Mouse (Mus musculus) thymus, adult 2 months (tissue): ENCODE results near the gene Hnrnpk.

Experiments
- CTCF ChIP-seq: fragments of 200-500 bp; IDR thresholded peaks from 2 replicates; pipeline ENCODE4 v1.5.1; 2012; ENCODE audit warnings: mild to moderate bottlenecking, control low read depth, low read length, moderate library complexity, borderline replicate concordance; ENCODE audit not compliant: control insufficient read depth, poor library complexity, insufficient read depth; ENCODE audit errors: extremely low read depth
- POLR2A ChIP-seq: fragments of 200-500 bp; IDR thresholded peaks from 2 replicates; pipeline ENCODE4 v1.6.1; 2012; ENCODE audit warnings: mild to moderate bottlenecking, low read length, control low read depth, moderate library complexity; ENCODE audit not compliant: control insufficient read depth, poor library complexity, insufficient read depth; ENCODE audit errors: extremely low read depth

DNA sequence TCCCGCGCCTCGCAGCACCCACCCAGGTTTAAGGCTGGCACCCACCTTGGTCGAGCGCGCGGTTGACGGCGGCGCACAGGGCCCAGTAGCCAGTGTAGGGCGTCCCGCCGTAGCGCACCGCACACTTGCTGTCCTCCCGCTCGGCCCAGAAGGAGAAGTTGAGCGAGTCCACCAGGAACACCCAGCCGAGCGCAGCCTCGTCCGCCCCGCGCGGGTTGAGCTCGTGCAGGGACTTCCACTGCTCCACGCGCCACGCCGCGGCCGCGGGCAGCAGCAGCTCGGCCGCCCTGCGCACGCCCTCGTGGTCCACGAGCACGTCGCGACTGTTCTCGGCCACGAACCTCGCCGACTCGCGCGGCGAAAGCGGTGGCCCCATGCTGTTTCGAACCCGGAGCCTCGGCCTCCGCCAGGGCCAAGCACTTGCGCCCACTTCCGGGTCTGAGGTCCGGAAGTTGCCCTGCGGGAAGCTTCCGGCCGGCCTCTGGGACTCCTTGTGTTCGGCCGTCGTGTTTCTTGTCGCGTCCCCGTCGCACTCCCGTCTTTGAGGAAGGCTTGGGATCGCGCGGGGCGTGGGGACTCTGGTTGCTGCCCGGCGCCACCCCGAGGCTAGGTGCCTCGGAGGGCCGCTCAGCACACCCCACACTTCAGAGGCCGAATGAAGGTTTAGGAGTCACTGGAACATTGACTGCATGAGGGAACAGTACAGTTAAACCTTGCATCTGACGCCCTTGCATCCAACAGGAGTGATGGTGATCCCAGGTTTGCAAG, 18.2 kb downstream of the Hnrnpk start, which contains the start of gene 2210016F16Rik:
- TF ChIP-seq CTCF (peak; percentile 38; the same call in 1 of the 2 replicates), POLR2A (no peak)
